Mouse (Mus musculus) MEL (cell line): ENCODE measurements around the gene Pfn2. TPM values are rescaled to one million over a fixed set of nuclear protein-coding genes. Genes with fewer than 3 reads are reported as not detected.
A peak's percentile ranks its signal among the peaks of the same experiment; 100 is the strongest.

Experiments
- DNase-seq: peaks from one replicate; pipeline ENCODE4 v3.0.0; 2011; ENCODE audit warnings: low read depth, low spot score
- H3K27ac ChIP-seq: 2 replicates; pipeline ENCODE4 v1.5.1; 2012; ENCODE audit warnings: low read depth, mild to moderate bottlenecking, control low read depth, low read length, moderate library complexity; ENCODE audit not compliant: control insufficient read depth
- H3K27me3 ChIP-seq, 2 experiments: fragments of 150-350 bp in 1 of 2; sonication (generic) in 1 of 2; 2 replicates each; pipeline ENCODE4 v1.6.1; 2012; ENCODE audit warnings: low read length in 2 of 2, mild to moderate bottlenecking in 2 of 2, improper control_type of control experiment in 1 of 2, moderate library complexity in 1 of 2; ENCODE audit not compliant: insufficient read depth in 2 of 2, control insufficient read depth in 1 of 2
- H3K36me3 ChIP-seq, 2 experiments: 2 replicates each; pipeline ENCODE4 v1.6.1; 2012 to 2014; ENCODE audit warnings: low read length in 2 of 2, improper control_type of control experiment in 1 of 2, inconsistent platforms in 1 of 2, mild to moderate bottlenecking in 1 of 2; ENCODE audit not compliant: insufficient read depth in 2 of 2, control insufficient read depth in 1 of 2
- H3K4me1 ChIP-seq, 2 experiments: fragments of 150-350 bp in 1 of 2; sonication (generic) in 1 of 2; 2 replicates each; pipeline ENCODE4 v1.6.1; 2012; ENCODE audit warnings: low read length in 2 of 2, improper control_type of control experiment in 1 of 2, mild to moderate bottlenecking in 1 of 2; ENCODE audit not compliant: insufficient read depth in 2 of 2, control insufficient read depth in 1 of 2
- H3K4me3 ChIP-seq, 2 experiments: fragments of 150-350 bp in 1 of 2; sonication (generic) in 1 of 2; 2 replicates each; pipeline ENCODE4 v1.5.1; 2012; ENCODE audit warnings: low read depth in 2 of 2, low read length in 2 of 2, mild to moderate bottlenecking in 2 of 2, moderate library complexity in 2 of 2, control low read depth in 1 of 2, improper control_type of control experiment in 1 of 2; ENCODE audit not compliant: control insufficient read depth in 1 of 2, insufficient read depth in 1 of 2
- H3K79me2 ChIP-seq: 2 replicates; pipeline ENCODE4 v1.6.1; 2012; ENCODE audit warnings: mild to moderate bottlenecking, low read length, moderate library complexity; ENCODE audit not compliant: control insufficient read depth, poor library complexity, insufficient read depth
- H3K9ac ChIP-seq: 2 replicates; pipeline ENCODE4 v1.6.1; 2012; ENCODE audit warnings: low read depth, mild to moderate bottlenecking, control low read depth, low read length, moderate library complexity; ENCODE audit not compliant: control insufficient read depth, poor library complexity, severe bottlenecking
- H3K9me3 ChIP-seq: fragments of 150-350 bp; sonication (generic); replicated peaks from 2 replicates; pipeline ENCODE4 v1.6.1; 2012; ENCODE audit warnings: mild to moderate bottlenecking, low read length, improper control_type of control experiment, moderate library complexity; ENCODE audit not compliant: insufficient read depth
- CHD1 ChIP-seq: IDR thresholded peaks from 2 replicates; pipeline ENCODE4 v1.6.1; 2012; ENCODE audit warnings: low read depth, mild to moderate bottlenecking, inconsistent platforms, low read length, improper control_type of control experiment
- CTCF ChIP-seq, 3 experiments: IDR thresholded peaks in 2 of 3; conservative IDR thresholded peaks in 1 of 3; 2 replicates each; pipeline ENCODE4 v1.5.1; 2011 to 2012; ENCODE audit warnings: low read length in 3 of 3, low read depth in 2 of 3, mild to moderate bottlenecking in 2 of 3, improper control_type of control experiment in 1 of 3, inconsistent platforms in 1 of 3, mixed read lengths in 1 of 3, moderate library complexity in 1 of 3; ENCODE audit not compliant: control insufficient read depth in 1 of 3, insufficient read depth in 1 of 3, poor library complexity in 1 of 3, severe bottlenecking in 1 of 3
- E2F4 ChIP-seq: IDR thresholded peaks from 2 replicates; pipeline ENCODE4 v1.6.1; 2011; ENCODE audit warnings: low read depth, low read length, improper control_type of control experiment, borderline replicate concordance
- GATA1 ChIP-seq: IDR thresholded peaks from 2 replicates; pipeline ENCODE4 v1.6.1; 2011; ENCODE audit warnings: low read depth, low read length, improper control_type of control experiment
- JUND ChIP-seq: IDR thresholded peaks from 2 replicates; pipeline ENCODE4 v1.6.1; 2011; ENCODE audit warnings: low read depth, mild to moderate bottlenecking, improper control_type of control experiment, low read length
- MAFK ChIP-seq: IDR thresholded peaks from 2 replicates; pipeline ENCODE4 v1.6.1; 2011; ENCODE audit warnings: low read depth, mild to moderate bottlenecking, low read length, improper control_type of control experiment, borderline replicate concordance
- MAZ ChIP-seq: IDR thresholded peaks from 2 replicates; pipeline ENCODE4 v1.6.1; 2012; ENCODE audit warnings: low read depth, mild to moderate bottlenecking, inconsistent platforms, low read length, improper control_type of control experiment
- MXI1 ChIP-seq: IDR thresholded peaks from 2 replicates; pipeline ENCODE4 v1.6.1; 2011; ENCODE audit warnings: mild to moderate bottlenecking, low read depth, low read length, improper control_type of control experiment
- MYB ChIP-seq: IDR thresholded peaks from 2 replicates; pipeline ENCODE4 v1.6.1; 2011; ENCODE audit warnings: mild to moderate bottlenecking, low read depth, low read length, improper control_type of control experiment
- MYC ChIP-seq: IDR thresholded peaks from 2 replicates; pipeline ENCODE4 v1.6.1; 2011; ENCODE audit warnings: low read depth, mild to moderate bottlenecking, low read length, improper control_type of control experiment, moderate library complexity
- RAD21 ChIP-seq: IDR thresholded peaks from 2 replicates; pipeline ENCODE4 v1.6.1; 2011; ENCODE audit warnings: mild to moderate bottlenecking, low read depth, low read length, improper control_type of control experiment
- SIN3A ChIP-seq: IDR thresholded peaks from 2 replicates; pipeline ENCODE4 v1.6.1; 2012; ENCODE audit warnings: low read length, improper control_type of control experiment, inconsistent platforms
- SMC3 ChIP-seq: IDR thresholded peaks from 2 replicates; pipeline ENCODE4 v1.6.1; 2011; ENCODE audit warnings: low read depth, low read length, improper control_type of control experiment
- TCF12 ChIP-seq: IDR thresholded peaks from 2 replicates; pipeline ENCODE4 v1.6.1; 2014; ENCODE audit warnings: low read depth, mild to moderate bottlenecking, inconsistent platforms, low read length, improper control_type of control experiment, moderate library complexity
- USF1 ChIP-seq: IDR thresholded peaks from 2 replicates; pipeline ENCODE4 v1.6.1; 2014; ENCODE audit warnings: low read depth, mild to moderate bottlenecking, inconsistent platforms, low read length, improper control_type of control experiment, moderate library complexity
- USF2 ChIP-seq, 2 experiments: IDR thresholded peaks; 2 replicates each; pipeline ENCODE4 v1.6.1; 2011 to 2012; ENCODE audit warnings: improper control_type of control experiment in 2 of 2, low read length in 2 of 2, borderline replicate concordance in 1 of 2, inconsistent platforms in 1 of 2, low read depth in 1 of 2, mild to moderate bottlenecking in 1 of 2; ENCODE audit not compliant: insufficient read depth in 1 of 2
- ZC3H11A ChIP-seq: IDR thresholded peaks from 2 replicates; pipeline ENCODE4 v1.6.1; 2012; ENCODE audit warnings: low read depth, mild to moderate bottlenecking, inconsistent platforms, low read length, improper control_type of control experiment
- ZNF384 ChIP-seq: IDR thresholded peaks from 2 replicates; pipeline ENCODE4 v1.6.1; 2012; ENCODE audit warnings: low read depth, mild to moderate bottlenecking, inconsistent platforms, low read length, improper control_type of control experiment
- polyA plus RNA-seq, 2 experiments: library from polyadenylated mRNA; stranded (reverse) in 1 of 2; unstranded in 1 of 2; fragments of >175 nt in 1 of 2; fragments of >200 nt in 1 of 2; gene quantifications; 2 replicates each; pipeline versions ENCODE4 v1.2.1 to v1.2.4; 2012; ENCODE audit warnings: low replicate concordance in 2 of 2, low read depth in 1 of 2; ENCODE audit not compliant: insufficient read length in 2 of 2, insufficient read depth in 1 of 2, missing spikeins in 1 of 2
- total RNA-seq: library from RNA; depleted of rRNA; stranded (reverse); fragments of 300-350 nt; gene quantifications from 2 replicates; pipeline ENCODE4 v1.2.3, GENCODE M21; 2012

The Pfn2 gene
- total and polyA plus RNA-seq, 3 experiments = 1.9 to 4.4 TPM; not detected in 1

DNA sequence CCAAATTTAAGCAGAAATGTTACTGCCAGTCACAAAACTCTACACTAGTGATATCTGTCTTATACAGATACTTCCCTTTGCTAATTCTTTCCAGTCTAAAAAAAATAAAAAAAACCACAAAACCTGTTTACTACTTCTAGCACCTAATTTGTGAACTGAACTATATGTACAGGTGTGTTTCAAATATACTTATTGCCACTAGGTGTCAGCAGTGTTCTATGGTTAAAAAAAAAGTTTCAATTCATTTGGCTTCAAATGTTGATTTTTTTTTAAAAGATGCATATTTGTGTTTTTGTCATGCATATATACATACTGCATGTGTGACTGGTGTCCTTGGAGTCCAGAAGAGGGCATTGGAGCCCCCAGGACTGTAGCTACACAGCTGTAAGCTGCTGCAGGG, 4.1 kb downstream of the Pfn2 start:
- Histone ChIP-seq H3K27ac (no peak overlapping the region), H3K36me3 (peaks cover 0 to 5% of the 10 kb centered on the region in 2 experiments; a peak in 3 of 4 replicates), H3K27me3 (no peaks in the 10 kb centered on the region), H3K4me1 (peaks cover 0 to 12% of the 10 kb centered on the region in 2 experiments; a peak in 1 of 4 replicates), H3K9me3 (no peaks in the 10 kb centered on the region), H3K79me2 (no peaks in the 10 kb centered on the region; the same call in 1 of the 2 replicates), H3K4me3 (no peak overlapping the region), H3K9ac (no peak overlapping the region)
- TF ChIP-seq JUND (no peak), SIN3A (no peak), RAD21 (peak; percentile 86), CTCF (IDR thresholded peaks at IDR 0.05 in 2 of 3, conservative IDR thresholded peaks at IDR 0.05 in 1 of 3; ENCODE audit: control insufficient read depth in 1 of 3, insufficient read depth in 1 of 3, low read depth in 2 of 3, low read length in 3 of 3, poor library complexity in 1 of 3, severe bottlenecking in 1 of 3) (peak in 2 of 3 experiments; percentile 47 to 79; a peak in 4 of 6 replicates), ZC3H11A (peak; percentile 56), MAFK (no peak), ZNF384 (peak; percentile 95), SMC3 (peak; percentile 60)
- peak; percentile 57 for DNase-seq

- Histone ChIP-seq H3K27ac (no peak overlapping the region), H3K79me2 (no peaks in the 10 kb centered on the region), H3K36me3 (peaks cover 0 to 3% of the 10 kb centered on the region in 2 experiments; a peak in 2 of 4 replicates), H3K9me3 (no peaks in the 10 kb centered on the region), H3K27me3 (no peaks in the 10 kb centered on the region), H3K4me1 (no peaks in the 10 kb centered on the region), H3K4me3 (no peak overlapping the region), H3K9ac (no peak overlapping the region)
- no peak for DNase-seq
- TF ChIP-seq MYB (no peak), E2F4 (no peak), MAFK (no peak), MYC (no peak), USF1 (no peak), TCF12 (no peak), CHD1 (no peak), MXI1 (no peak), ZC3H11A (no peak), GATA1 (no peak), JUND (no peak), MAZ (no peak), USF2 (IDR thresholded peaks at IDR 0.05; ENCODE audit: borderline replicate concordance in 1 of 2, insufficient read depth in 1 of 2, low read depth in 1 of 2, low read length in 2 of 2) (no peak)
These were observed 11.0 kb downstream of the Pfn2 start for GRCm38 (mm10) chr3:57836911-57837310.
